Mouse (Mus musculus): ENCODE results near the gene Impdh2. TPM values are rescaled to one million over a fixed set of nuclear protein-coding genes. Genes with fewer than 3 reads are reported as not detected.

Impdh2 gene
- total and polyA plus RNA-seq, 2 experiments from 2014 or later = 81.7 to 93.7 TPM

DNA sequence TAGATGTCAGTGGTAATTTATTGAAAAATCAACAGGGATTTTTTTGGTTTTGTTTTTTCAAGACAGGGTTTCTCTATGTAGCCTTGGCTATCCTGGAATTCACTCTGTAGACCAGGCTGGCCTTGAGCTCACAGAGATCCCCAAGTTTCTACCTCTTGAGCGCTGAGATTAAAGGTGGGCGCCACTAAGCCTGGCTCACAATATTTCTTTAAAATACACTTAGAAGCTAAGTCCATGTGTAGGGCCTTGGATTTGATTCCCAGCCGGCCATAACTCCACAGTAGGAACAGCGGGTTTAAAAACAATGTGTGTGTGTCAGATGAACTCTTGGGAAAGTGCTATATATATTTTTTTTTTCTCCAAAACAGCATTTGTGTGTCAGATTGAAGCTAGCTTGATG lies 36.7 kb upstream of the Impdh2 start:
- H3K4me1 ChIP-seq (ENCODE audit: insufficient read depth, low read length) = peaks cover 10% of the 10 kb centered on the region; the same call in 1 of the 2 replicates
- H3K27ac ChIP-seq (ENCODE audit: low read depth, low read length) = no peak overlapping the region
- no peak overlapping the region for H3K4me3 ChIP-seq (ENCODE audit: low read depth, low read length)
- 97% methylated on average over 4 of the region's 4 CpGs for WGBS
- H3K9ac ChIP-seq (replicated peaks; ENCODE audit: low read length, poor library complexity, severe bottlenecking) = no peak overlapping the region
- H3K27me3 ChIP-seq (ENCODE audit: insufficient read depth, low read length) = no peaks in the 10 kb centered on the region
- ATAC-seq (ENCODE audit: low FRiP score) = no peak
- H3K9me3 ChIP-seq (ENCODE audit: low read length) = no peaks in the 10 kb centered on the region
- no peaks in the 10 kb centered on the region for H3K36me3 ChIP-seq (ENCODE audit: insufficient read depth, low read length)
- no peak overlapping the region for H3K4me2 ChIP-seq (ENCODE audit: low read depth, low read length, poor library complexity, severe bottlenecking)
- TF ChIP-seq CTCF (IDR thresholded peaks at IDR 0.05) = no peak
- no peak for DNase-seq (ENCODE audit: low spot score)

DNA sequence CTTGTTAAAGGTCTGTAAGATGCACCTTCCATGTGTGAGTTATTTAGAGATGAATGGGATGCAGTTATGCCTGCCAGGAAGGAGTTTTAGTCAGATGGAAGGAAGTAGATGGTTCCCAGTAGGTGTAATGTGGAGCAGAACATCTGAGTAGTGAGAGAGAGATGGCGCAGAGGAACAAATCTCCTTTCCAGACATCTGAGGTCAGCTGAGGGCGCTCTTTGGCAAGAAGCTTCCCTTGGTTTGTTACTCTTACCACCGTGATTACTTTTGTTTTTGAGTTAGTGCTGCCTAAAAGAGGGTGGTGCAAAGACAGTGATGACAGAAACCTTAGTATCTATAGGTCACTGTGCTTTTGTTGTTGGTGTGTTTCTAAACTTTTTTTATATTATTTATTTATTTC lies 34.7 kb upstream of the Impdh2 start:
- TF ChIP-seq CTCF (IDR thresholded peaks at IDR 0.05) = no peak
- H3K27ac ChIP-seq (ENCODE audit: low read depth, low read length) = no peak overlapping the region
- DNase-seq (ENCODE audit: low spot score) (no peak), ATAC-seq (ENCODE audit: low FRiP score) (no peak)
- H3K9ac ChIP-seq (replicated peaks; ENCODE audit: low read length, poor library complexity, severe bottlenecking) = no peak overlapping the region
- no peaks in the 10 kb centered on the region for H3K4me1 ChIP-seq (ENCODE audit: insufficient read depth, low read length)
- no peak overlapping the region for H3K4me3 ChIP-seq (ENCODE audit: low read depth, low read length)
- peaks cover 10% of the 10 kb centered on the region; the same call in 1 of the 2 replicates for H3K36me3 ChIP-seq (ENCODE audit: insufficient read depth, low read length)
- no peaks in the 10 kb centered on the region for H3K27me3 ChIP-seq (ENCODE audit: insufficient read depth, low read length)
- H3K9me3 ChIP-seq (ENCODE audit: low read length) = no peaks in the 10 kb centered on the region
- H3K4me2 ChIP-seq (ENCODE audit: low read depth, low read length, poor library complexity, severe bottlenecking) = no peak overlapping the region
- 80% methylated on average over 3 of the region's 3 CpGs for WGBS

DNA sequence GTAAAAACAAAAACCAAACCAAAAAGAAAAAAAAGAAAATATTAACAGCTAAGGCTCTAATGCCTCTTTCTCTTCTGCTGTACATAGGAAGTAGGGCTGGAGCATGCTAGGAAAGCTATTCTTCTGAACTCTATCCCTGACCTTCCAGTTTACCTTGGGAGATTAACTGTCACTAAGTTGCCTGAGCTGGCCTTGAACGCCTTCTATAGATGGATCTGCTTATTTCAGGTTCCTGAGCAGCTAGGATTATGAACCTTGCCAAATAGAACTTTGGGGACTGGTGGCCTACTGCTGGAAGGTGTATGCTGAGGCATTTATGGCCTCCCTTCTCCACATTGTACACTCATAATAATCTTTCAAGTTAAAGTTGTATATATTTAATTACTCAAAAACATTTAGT lies 29.1 kb upstream of the Impdh2 start:
- peaks cover 39% of the 10 kb centered on the region for H3K36me3 ChIP-seq (ENCODE audit: insufficient read depth, low read length)
- H3K9ac ChIP-seq (replicated peaks; ENCODE audit: low read length, poor library complexity, severe bottlenecking) = no peak overlapping the region
- H3K4me3 ChIP-seq (ENCODE audit: low read depth, low read length) = no peak overlapping the region
- TF ChIP-seq CTCF (IDR thresholded peaks at IDR 0.05) = no peak
- ATAC-seq (ENCODE audit: low FRiP score) (no peak), DNase-seq (ENCODE audit: low spot score) (no peak)
- H3K4me2 ChIP-seq (ENCODE audit: low read depth, low read length, poor library complexity, severe bottlenecking) = no peak overlapping the region
- no peak overlapping the region for H3K27ac ChIP-seq (ENCODE audit: low read depth, low read length)
- H3K9me3 ChIP-seq (ENCODE audit: low read length) = no peaks in the 10 kb centered on the region
- no peaks in the 10 kb centered on the region for H3K27me3 ChIP-seq (ENCODE audit: insufficient read depth, low read length)
- H3K4me1 ChIP-seq (ENCODE audit: insufficient read depth, low read length) = no peaks in the 10 kb centered on the region
- WGBS = 82% methylated on average over 1 of the region's 1 CpGs

DNA sequence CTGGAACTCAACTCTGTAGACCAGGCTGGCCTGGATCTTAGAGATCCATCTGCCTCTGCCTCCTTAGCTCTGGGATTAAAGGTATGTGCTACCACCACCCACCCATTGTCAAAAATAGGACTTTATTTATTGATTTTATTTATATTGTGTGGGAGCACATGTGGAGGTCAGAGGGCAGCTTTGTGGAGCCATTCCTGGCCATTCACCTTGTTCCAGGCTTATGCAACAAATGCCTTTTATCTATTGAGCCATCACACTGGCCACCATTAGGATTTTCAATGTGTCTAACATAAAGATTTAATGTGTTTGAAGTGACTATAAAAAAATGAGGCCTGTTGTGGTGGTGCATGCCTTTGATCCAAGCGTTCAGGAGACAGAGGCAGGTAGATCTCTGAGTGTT lies 28.6 kb upstream of the Impdh2 start:
- 93% methylated on average over 1 of the region's 1 CpGs for WGBS
- DNase-seq (ENCODE audit: low spot score) = no peak

DNA sequence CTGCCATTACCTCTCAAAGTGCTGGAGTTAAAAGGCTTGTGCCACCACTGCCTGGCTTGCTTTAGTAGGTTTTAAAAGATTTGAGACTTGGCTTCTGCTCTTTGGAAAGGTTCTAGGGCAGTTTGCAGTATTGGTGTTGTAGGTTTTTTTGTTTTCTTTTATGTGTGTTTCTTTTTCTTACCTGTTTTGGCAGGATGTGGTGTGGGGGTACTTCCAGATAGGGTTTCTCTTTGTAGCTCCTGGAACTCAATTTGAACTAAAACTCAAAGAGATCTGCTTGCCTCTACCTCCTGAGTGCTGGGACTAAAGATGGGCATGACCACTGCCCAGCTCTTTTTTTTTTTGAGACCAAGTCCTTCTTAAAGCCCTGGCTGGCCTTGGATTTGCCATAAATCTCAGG lies 19.2 kb upstream of the Impdh2 start:
- Histone ChIP-seq H3K9me3 (ENCODE audit: low read length) (no peaks in the 10 kb centered on the region), H3K4me1 (ENCODE audit: insufficient read depth, low read length) (no peaks in the 10 kb centered on the region), H3K4me2 (ENCODE audit: low read depth, low read length, poor library complexity, severe bottlenecking) (no peak overlapping the region), H3K27ac (ENCODE audit: low read depth, low read length) (no peak overlapping the region), H3K27me3 (ENCODE audit: insufficient read depth, low read length) (no peaks in the 10 kb centered on the region), H3K4me3 (ENCODE audit: low read depth, low read length) (no peak overlapping the region), H3K9ac (replicated peaks; ENCODE audit: low read length, poor library complexity, severe bottlenecking) (no peak overlapping the region), H3K36me3 (ENCODE audit: insufficient read depth, low read length) (peaks cover 58% of the 10 kb centered on the region)
- no peak for TF ChIP-seq CTCF (IDR thresholded peaks at IDR 0.05)
- DNase-seq (ENCODE audit: low spot score) (no peak), ATAC-seq (ENCODE audit: low FRiP score) (no peak)

More for the DNA sequence above, 28.6 kb upstream of the Impdh2 start:
- H3K4me2 ChIP-seq (ENCODE audit: low read depth, low read length, poor library complexity, severe bottlenecking) = no peak overlapping the region
- no peak overlapping the region for H3K4me3 ChIP-seq (ENCODE audit: low read depth, low read length)
- no peaks in the 10 kb centered on the region for H3K27me3 ChIP-seq (ENCODE audit: insufficient read depth, low read length)
- no peak for TF ChIP-seq CTCF (IDR thresholded peaks at IDR 0.05)
- no peak for ATAC-seq (ENCODE audit: low FRiP score)
- no peaks in the 10 kb centered on the region for H3K9me3 ChIP-seq (ENCODE audit: low read length)
- H3K27ac ChIP-seq (ENCODE audit: low read depth, low read length) = no peak overlapping the region
- peaks cover 44% of the 10 kb centered on the region for H3K36me3 ChIP-seq (ENCODE audit: insufficient read depth, low read length)
- no peaks in the 10 kb centered on the region for H3K4me1 ChIP-seq (ENCODE audit: insufficient read depth, low read length)
- H3K9ac ChIP-seq (replicated peaks; ENCODE audit: low read length, poor library complexity, severe bottlenecking) = no peak overlapping the region

DNA sequence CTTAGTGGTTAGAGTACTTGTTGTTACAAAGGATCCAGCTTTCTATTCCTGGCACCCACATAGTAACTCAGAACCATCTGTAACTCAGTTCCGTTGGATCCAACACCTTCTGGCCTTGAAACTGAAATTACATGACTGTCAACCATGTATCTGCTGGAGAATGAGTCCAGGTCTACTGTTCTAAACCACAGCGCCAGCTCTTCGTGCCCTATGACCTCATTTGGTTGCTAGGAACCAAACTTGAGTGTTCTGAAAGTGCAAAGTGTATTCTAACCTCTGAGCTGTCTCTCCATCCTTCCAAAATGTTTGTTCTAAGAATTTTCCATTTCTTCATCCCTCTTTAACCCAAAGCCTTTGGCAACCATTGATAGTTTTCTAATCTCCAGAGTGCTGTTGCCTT lies 14.1 kb upstream of the Impdh2 start:
- Histone ChIP-seq H3K36me3 (ENCODE audit: insufficient read depth, low read length) (peaks cover 59% of the 10 kb centered on the region), H3K27ac (ENCODE audit: low read depth, low read length) (no peak overlapping the region), H3K9me3 (ENCODE audit: low read length) (no peaks in the 10 kb centered on the region), H3K4me3 (ENCODE audit: low read depth, low read length) (no peak overlapping the region), H3K4me2 (ENCODE audit: low read depth, low read length, poor library complexity, severe bottlenecking) (no peak overlapping the region), H3K9ac (replicated peaks; ENCODE audit: low read length, poor library complexity, severe bottlenecking) (no peak overlapping the region), H3K27me3 (ENCODE audit: insufficient read depth, low read length) (no peaks in the 10 kb centered on the region), H3K4me1 (ENCODE audit: insufficient read depth, low read length) (no peaks in the 10 kb centered on the region)
- ATAC-seq (ENCODE audit: low FRiP score) (no peak), DNase-seq (ENCODE audit: low spot score) (no peak)
- TF ChIP-seq CTCF (IDR thresholded peaks at IDR 0.05) = no peak
- 97% methylated on average over 3 of the region's 3 CpGs for WGBS

Data from midbrain, postnatal 0 days (tissue).